Mouse (Mus musculus) stomach, postnatal 0 days (tissue): ENCODE measurements around the gene Polr1d.

ENCODE experiments used
- CTCF ChIP-seq: IDR thresholded peaks from 2 replicates; pipeline ENCODE4 v1.5.1; 2016; ENCODE audit warnings: antibody characterized with exemption, low read depth, mild to moderate bottlenecking, moderate library complexity
- EP300 ChIP-seq: optimal IDR thresholded peaks from 2 replicates; pipeline ENCODE3; 2016; ENCODE audit warnings: antibody characterized with exemption

GRCm38 (mm10) chr5:147159792-147160191, 82.9 kb downstream of the Polr1d start:
- TF ChIP-seq CTCF = no peak
- TF ChIP-seq EP300 = no peak
